Mouse (Mus musculus): ENCODE data around the gene Slc38a10.

Gene Slc38a10

GRCm38 (mm10) chr11:120175948-120176347 lies 24.8 kb upstream of the Slc38a10 start:
- no peak for DNase-seq (ENCODE audit: low spot score)

GRCm38 (mm10) chr11:120173213-120173612 lies 22.1 kb upstream of the Slc38a10 start:
- no peak for DNase-seq (ENCODE audit: low spot score)

- no peak for DNase-seq (ENCODE audit: low spot score)
Observed at GRCm38 (mm10) chr11:120171168-120171567, 20.0 kb upstream of the Slc38a10 start.

GRCm38 (mm10) chr11:120169208-120169992 lies 18.3 kb upstream of the Slc38a10 start:
- peak; percentile 81 for DNase-seq (ENCODE audit: low spot score)

GRCm38 (mm10) chr11:120168516-120168915 lies 17.4 kb upstream of the Slc38a10 start:
- DNase-seq (ENCODE audit: low spot score): no peak

- no peak for DNase-seq (ENCODE audit: low spot score)
Observed at GRCm38 (mm10) chr11:120167921-120168356, 16.8 kb upstream of the Slc38a10 start.

- DNase-seq (ENCODE audit: low spot score): no peak
Observed at GRCm38 (mm10) chr11:120167059-120167458, 15.9 kb upstream of the Slc38a10 start.

GRCm38 (mm10) chr11:120164471-120165261 lies 13.5 kb upstream of the Slc38a10 start:
- DNase-seq (ENCODE audit: low spot score): no peak

GRCm38 (mm10) chr11:120164028-120164427 lies 12.9 kb upstream of the Slc38a10 start:
- DNase-seq (ENCODE audit: low spot score): no peak

GRCm38 (mm10) chr11:120163207-120163606 lies 12.1 kb upstream of the Slc38a10 start:
- no peak for DNase-seq (ENCODE audit: low spot score)

- no peak for DNase-seq (ENCODE audit: low spot score)
Observed at GRCm38 (mm10) chr11:120161245-120161644, 10.1 kb upstream of the Slc38a10 start.

GRCm38 (mm10) chr11:120160478-120160877 lies 9.3 kb upstream of the Slc38a10 start:
- DNase-seq (ENCODE audit: low spot score): no peak

GRCm38 (mm10) chr11:120159653-120160052 lies 8.5 kb upstream of the Slc38a10 start:
- DNase-seq (ENCODE audit: low spot score): no peak

GRCm38 (mm10) chr11:120158828-120159227 lies 7.7 kb upstream of the Slc38a10 start:
- no peak for DNase-seq (ENCODE audit: low spot score)

- DNase-seq (ENCODE audit: low spot score): no peak
Observed at GRCm38 (mm10) chr11:120150440-120151112, 570 bp downstream of the Slc38a10 start.

- DNase-seq (ENCODE audit: low spot score): no peak
Observed at GRCm38 (mm10) chr11:120149510-120150200, 1.5 kb downstream of the Slc38a10 start.

GRCm38 (mm10) chr11:120148201-120148855 lies 2.8 kb downstream of the Slc38a10 start:
- DNase-seq (ENCODE audit: low spot score): no peak

GRCm38 (mm10) chr11:120143708-120144497 lies 7.2 kb downstream of the Slc38a10 start:
- DNase-seq (ENCODE audit: low spot score): no peak

- peak; percentile 62 for DNase-seq (ENCODE audit: low spot score)
Observed at GRCm38 (mm10) chr11:120142601-120143051, 8.5 kb downstream of the Slc38a10 start.

GRCm38 (mm10) chr11:120140255-120140654 lies 10.9 kb downstream of the Slc38a10 start:
- no peak for DNase-seq (ENCODE audit: low spot score)

Measured in layer of hippocampus, adult 11-12 months (tissue).